Mouse (Mus musculus): Measurements from ENCODE around the gene Haus2.

Gene Haus2

GRCm38 (mm10) chr2:120616279-120617163 is 7.3 kb downstream of the Haus2 start:
- DNase-seq (ENCODE audit: low spot score in 2 of 2) = no peak

- DNase-seq (ENCODE audit: low spot score in 2 of 2) = no peak
Measured at GRCm38 (mm10) chr2:120619538-120619937, 10.4 kb downstream of the Haus2 start.

DNA sequence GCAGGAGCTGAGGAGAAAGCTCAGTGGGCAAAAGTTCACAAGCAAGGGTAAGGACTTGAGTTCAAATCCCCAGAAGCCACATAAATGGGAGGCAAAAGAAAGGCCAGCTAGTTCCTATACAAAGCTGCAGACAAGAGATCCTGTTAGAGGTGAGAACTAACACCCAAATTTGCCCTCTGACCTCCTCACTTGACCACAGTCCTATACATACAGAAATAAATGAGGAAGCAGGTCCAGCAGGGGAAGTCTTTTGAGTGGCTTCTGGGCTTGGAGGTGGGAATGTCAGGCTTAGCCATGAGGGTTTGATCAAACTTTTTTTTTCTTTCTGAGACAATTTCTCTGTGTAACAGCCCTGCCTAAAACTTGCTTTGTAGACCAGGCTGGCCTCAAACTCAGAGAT is 13.7 kb downstream of the Haus2 start:
- no peak for DNase-seq (ENCODE audit: low spot score in 2 of 2)

DNA sequence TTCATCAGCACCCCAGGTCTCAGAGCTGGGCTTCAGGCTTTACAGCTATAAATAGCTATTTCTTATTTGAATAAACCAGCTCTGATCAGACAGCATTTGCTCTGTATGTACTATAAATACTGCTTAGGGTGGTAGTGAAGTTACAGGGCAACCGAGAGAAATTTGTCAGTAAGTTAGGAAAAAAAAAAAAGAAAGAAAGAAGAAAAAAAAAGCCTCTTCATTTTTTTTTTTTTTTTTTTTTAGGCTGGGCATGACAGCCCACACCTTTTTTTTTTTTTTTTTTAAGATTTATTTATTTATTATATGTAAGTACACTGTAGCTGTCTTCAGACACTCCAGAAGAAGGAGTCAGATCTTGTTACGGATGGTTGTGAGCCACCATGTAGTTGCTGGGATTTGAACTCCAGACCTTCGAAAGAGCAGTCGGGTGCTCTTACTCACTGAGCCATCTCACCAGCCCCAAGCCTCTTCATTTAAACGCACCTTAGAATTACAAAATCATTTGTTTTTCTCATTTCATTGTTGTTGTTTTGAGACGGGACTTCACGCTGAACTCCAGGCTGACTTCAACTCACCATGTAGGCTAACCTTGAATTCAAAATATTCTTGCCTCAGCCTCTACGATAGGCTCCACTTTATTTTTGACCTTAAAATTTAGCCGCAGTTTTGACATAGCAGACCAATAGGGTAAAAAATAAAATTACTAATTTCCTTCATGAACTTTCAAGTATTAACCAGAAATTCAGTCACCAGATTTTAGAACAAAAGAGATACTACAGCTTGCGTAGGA is 19.1 kb downstream of the Haus2 start:
- DNase-seq (ENCODE audit: low spot score in 2 of 2) = no peak

DNA sequence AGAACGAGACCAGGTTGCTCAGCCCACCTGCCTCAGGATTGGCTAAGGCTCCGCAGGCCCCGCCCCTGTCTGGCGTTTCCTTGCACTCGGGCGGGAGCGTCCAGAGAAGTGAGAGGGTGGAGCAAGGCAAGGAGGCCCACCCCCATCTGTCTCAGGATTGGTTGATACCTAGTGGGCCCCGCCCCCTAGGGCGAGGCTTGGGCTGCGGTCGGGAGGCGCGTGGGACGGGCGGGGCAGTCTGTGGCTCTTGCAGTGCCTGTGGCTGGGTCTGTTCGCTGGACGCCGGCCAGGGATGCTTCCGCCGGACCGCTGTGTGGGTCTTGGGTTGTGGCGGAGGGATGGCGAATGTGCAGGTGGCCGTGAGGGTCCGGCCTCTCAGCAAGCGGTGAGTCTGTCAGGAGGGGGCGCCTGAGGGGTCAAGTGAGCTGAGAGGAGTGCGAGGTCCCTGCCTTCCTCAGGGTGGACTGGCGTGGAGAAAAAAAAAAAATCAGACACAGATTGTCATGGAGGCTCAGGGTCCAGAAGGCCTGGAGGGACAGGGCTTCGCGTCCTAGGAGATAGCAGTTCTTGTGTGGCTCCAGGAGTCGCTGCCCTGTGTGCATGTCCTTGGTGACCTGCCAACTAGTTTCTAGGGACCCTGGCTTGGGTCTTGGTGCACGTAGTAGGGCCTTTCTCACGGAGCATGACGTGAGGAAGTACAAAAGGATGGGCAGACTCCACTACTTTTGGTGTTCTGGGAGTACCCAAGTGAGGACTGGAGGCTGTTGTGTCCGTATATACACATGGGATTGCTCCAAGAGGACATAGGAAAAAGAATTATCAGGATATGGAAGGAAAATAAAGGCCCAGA is 19.9 kb downstream of the Haus2 start, which contains the start of gene Stard9:
Stard9 (plus strand) TSS at position 236 of the 850 bp plus-strand sequence.
- peak; percentile 97 to 99 for DNase-seq (ENCODE audit: low spot score in 2 of 2)

DNA sequence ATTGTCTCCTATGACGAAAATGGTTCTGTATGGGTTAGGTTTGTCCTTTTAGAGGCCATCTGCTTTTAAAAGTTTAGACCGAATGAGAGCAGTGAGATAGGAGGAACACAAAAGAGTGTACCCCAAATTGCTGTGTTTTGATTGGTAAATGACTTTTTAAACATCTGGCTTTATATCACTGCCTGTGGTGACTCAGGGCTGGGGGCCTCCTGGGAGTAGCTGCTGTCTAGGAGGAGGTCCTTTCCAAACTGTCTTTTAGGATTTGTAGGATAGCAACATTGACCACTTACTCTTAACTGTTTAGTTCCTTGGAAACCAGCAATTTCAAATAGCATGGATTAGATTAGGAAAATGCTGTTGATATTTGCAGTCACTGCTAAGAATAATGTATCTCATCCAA is 21.1 kb downstream of the Haus2 start:
- DNase-seq (ENCODE audit: low spot score in 2 of 2) = no peak

DNA sequence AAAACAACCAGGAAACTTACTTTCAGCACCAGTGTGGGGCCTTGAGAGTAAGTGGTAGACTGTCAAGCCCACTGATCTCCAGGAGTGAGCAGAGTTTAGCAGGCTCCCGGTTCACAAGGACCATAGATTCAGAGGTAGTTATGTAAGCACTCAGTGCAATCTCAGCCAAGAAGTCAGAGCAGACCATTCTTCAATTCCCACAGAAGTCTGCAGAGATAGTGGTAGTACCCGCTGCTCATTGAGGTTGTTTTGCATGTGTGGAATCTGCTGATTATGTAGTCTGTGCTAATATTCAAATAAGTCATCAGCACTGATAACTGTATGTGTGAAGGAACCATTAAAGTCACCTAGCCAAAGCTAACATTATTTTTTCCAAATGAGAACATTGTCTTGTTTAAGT is 21.5 kb downstream of the Haus2 start:
- DNase-seq (ENCODE audit: low spot score in 2 of 2) = no peak

GRCm38 (mm10) chr2:120631521-120631920 is 22.3 kb downstream of the Haus2 start:
- no peak for DNase-seq (ENCODE audit: low spot score in 2 of 2)

GRCm38 (mm10) chr2:120631957-120632356 is 22.8 kb downstream of the Haus2 start:
- DNase-seq (ENCODE audit: low spot score in 2 of 2) = no peak

DNA sequence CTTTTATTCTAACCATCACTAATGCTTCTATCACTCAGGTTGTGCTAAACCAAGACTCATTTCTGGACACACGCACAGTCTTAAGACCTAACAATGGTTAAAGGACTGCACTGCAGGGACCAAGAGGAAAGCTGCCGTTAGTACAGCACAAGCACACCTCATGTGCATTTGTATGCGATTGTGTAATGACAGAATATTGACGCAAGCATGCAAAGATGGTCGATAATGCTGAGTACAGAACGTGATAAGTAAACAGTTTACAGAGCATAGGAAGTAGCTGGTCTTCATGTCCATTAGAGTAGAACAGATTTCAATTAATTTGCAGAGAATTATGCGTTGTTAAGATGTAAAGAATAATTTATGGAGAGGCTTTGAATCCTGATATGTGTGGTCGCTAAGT is 31.7 kb downstream of the Haus2 start:
- DNase-seq (ENCODE audit: low spot score in 2 of 2) = no peak

- no peak for DNase-seq (ENCODE audit: low spot score in 2 of 2)
Measured at GRCm38 (mm10) chr2:120643836-120644235, 34.7 kb downstream of the Haus2 start.

DNA sequence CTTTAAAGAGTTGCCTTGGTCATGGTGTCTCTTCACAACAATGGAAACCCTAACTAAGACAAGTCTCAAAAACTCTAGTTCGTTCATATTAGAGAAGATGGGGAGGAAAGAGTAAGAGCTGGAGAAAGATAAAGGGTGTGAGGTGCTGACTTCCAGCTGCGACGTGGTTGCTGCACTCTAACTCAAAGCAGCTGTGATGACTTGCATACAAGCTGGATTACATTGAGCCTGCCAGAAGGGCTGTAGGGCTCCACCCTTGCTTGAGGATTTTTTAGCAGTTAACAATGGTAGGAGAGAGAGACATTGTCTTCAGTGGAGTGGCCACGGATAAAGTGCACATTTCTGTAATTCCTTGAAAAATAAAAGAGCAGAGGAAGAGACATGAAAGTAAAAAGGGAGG is 37.6 kb downstream of the Haus2 start:
- no peak for DNase-seq (ENCODE audit: low spot score in 2 of 2)

- DNase-seq (ENCODE audit: low spot score in 2 of 2) = no peak
Measured at GRCm38 (mm10) chr2:120652256-120652924, 43.2 kb downstream of the Haus2 start.

- DNase-seq (ENCODE audit: low spot score in 2 of 2) = no peak
Measured at GRCm38 (mm10) chr2:120652925-120653284, 43.7 kb downstream of the Haus2 start.

GRCm38 (mm10) chr2:120654693-120655092 is 45.5 kb downstream of the Haus2 start:
- no peak for DNase-seq (ENCODE audit: low spot score in 2 of 2)

- no peak for DNase-seq (ENCODE audit: low spot score in 2 of 2)
Measured at GRCm38 (mm10) chr2:120655905-120656304, 46.7 kb downstream of the Haus2 start.

- no peak for DNase-seq (ENCODE audit: low spot score in 2 of 2)
Measured at GRCm38 (mm10) chr2:120656711-120657110, 47.5 kb downstream of the Haus2 start.

- DNase-seq (ENCODE audit: low spot score in 2 of 2) = no peak
Measured at GRCm38 (mm10) chr2:120658486-120658885, 49.3 kb downstream of the Haus2 start.

DNA sequence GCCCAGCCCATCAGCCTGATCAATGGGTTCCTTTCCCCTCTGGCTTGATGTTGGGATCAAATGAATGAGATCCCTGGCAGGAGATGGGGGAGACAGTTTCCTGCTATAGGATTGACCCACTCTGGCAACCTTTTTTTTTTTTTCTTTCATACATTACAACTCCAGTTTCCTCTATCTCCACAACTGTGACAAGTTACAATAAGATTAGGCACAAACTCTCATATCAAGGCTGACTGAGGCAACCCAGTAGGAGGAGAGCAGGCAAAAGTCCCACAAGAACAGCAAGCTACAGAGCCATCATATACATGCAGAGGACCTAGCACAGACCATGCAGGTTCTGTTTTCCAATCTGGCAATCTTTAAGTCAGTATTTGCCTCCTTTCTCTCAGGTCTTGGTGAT is 50.1 kb downstream of the Haus2 start:
- DNase-seq (ENCODE audit: low spot score in 2 of 2) = no peak

GRCm38 (mm10) chr2:120660486-120661078 is 51.4 kb downstream of the Haus2 start:
- no peak for DNase-seq (ENCODE audit: low spot score in 2 of 2)

GRCm38 (mm10) chr2:120662766-120663165 is 53.6 kb downstream of the Haus2 start:
- no peak for DNase-seq (ENCODE audit: low spot score in 2 of 2)
